Mouse (Mus musculus) heart, embryonic 10.5 days (tissue): ENCODE measurements at regions not wholly inside any gene's neighbourhood (a gene's known extent, or its start where the extent isn't known, plus 50 kb on each side); places are given as distances from the start of the nearest gene placed in this dataset.

ENCODE experiments used
- DNase-seq: peaks from one replicate; pipeline ENCODE4 v3.0.0-alpha.2; 2017; ENCODE audit warnings: low spot score
- H3K27ac ChIP-seq: fragments of 300-500 bp; sonication (generic); 2 replicates; pipeline ENCODE4 v1.5.1; 2016; ENCODE audit warnings: mild to moderate bottlenecking
- H3K27me3 ChIP-seq: fragments of 300-500 bp; sonication (generic); 2 replicates; pipeline ENCODE4 v1.6.1; 2016; ENCODE audit warnings: mild to moderate bottlenecking; ENCODE audit not compliant: poor library complexity, insufficient read depth, severe bottlenecking
- H3K36me3 ChIP-seq: fragments of 300-500 bp; sonication (generic); 2 replicates; pipeline ENCODE4 v1.6.1; 2016; ENCODE audit warnings: mild to moderate bottlenecking, moderate library complexity
- H3K4me1 ChIP-seq: fragments of 300-500 bp; sonication (generic); 2 replicates; pipeline ENCODE4 v1.6.1; 2016; ENCODE audit warnings: mild to moderate bottlenecking
- H3K4me3 ChIP-seq: fragments of 300-500 bp; sonication (generic); 2 replicates; pipeline ENCODE4 v1.5.1; 2016; ENCODE audit warnings: mild to moderate bottlenecking, moderate library complexity
- H3K9me3 ChIP-seq: fragments of 300-500 bp; sonication (generic); 2 replicates; pipeline ENCODE4 v1.6.1; 2016; ENCODE audit warnings: mild to moderate bottlenecking, moderate library complexity
- WGBS: fragments of 180-500 bp; shearing (Covaris S2); methylation state at CpG from one replicate; pipeline ENCODE4 v1.1.7; 2016; 5-methylcytosine and 5-hydroxymethylcytosine counted together

DNA sequence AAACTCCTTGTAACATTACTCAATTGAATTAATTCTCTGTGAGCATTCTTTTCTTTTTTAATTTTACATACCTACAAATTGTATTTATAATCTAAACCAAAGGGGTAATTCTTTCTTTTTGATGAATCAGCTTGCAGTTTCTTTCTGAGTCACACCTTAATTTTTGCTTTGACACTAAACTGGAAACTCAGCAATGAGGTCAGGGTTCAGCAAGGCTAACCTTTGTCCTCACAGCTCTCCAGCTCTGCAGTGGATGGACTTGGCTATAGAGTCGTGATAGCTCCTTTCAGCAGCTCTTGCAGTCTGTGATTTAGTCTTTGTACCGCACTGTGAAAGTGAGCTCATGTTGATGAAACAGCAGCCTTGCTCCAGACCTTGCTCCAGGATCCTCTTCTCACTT is 1093.0 kb upstream of the 2610301B20Rik start:
- no peak for DNase-seq
- WGBS: 48% methylated on average over 2 of the region's 2 CpGs
- no peaks in the 10 kb centered on the region for H3K4me1 ChIP-seq
- H3K27ac ChIP-seq: no peak overlapping the region
- no peaks in the 10 kb centered on the region for H3K27me3 ChIP-seq
- H3K4me3 ChIP-seq: no peak overlapping the region
- no peaks in the 10 kb centered on the region for H3K9me3 ChIP-seq
- no peaks in the 10 kb centered on the region for H3K36me3 ChIP-seq

DNA sequence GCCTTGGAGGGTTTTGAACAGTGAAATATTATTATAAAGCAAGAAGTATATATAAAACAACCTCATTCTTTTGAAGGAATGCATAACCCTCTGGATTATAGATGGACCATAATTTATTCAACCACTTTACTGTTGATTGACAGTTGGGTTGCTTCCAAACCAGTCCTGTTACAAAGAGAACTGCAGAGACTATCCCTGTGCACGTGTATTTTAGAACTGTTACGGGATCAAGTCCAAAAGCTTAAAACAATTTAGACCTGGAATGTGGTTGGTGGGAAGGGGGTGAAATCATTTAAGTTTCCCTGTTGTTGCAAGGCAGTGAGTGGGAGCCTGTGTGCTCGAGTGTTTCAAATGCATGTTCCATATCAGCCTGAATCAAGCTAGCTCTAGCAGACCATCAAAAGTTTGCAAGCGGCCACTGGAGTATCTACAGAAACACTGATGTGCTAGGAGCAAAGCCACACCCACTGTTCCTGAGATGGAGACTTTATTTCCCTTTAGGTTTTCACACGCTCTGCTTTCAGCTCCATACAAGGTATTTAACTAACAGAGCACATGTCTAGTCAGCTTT is 1086.4 kb upstream of the 2610301B20Rik start:
- no peak overlapping the region for H3K4me3 ChIP-seq
- no peak overlapping the region for H3K27ac ChIP-seq
- 73% methylated on average over 5 of the region's 5 CpGs for WGBS
- no peaks in the 10 kb centered on the region for H3K9me3 ChIP-seq
- H3K27me3 ChIP-seq: no peaks in the 10 kb centered on the region
- no peaks in the 10 kb centered on the region for H3K36me3 ChIP-seq
- DNase-seq: no peak
- no peaks in the 10 kb centered on the region for H3K4me1 ChIP-seq

DNA sequence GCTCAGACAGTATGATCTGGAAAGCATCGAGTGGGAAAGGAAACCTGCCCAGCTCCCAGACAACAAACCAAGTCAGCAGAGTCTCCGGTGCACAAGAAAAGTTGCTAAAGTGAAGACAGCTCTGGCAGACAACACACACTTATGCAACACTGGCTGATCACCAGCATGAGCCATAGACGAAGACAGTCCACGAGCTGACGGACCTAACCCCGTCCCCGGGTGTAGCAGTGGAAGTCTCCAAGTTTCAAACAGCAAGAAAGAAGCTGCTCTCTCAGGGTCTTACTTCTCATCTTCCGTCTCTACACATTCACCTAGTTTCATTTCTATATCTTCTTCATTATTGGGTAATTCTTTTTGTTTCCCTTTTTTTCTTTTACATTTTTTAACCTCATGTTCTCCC is 1083.8 kb upstream of the 2610301B20Rik start:
- WGBS: 86% methylated on average over 8 of the region's 8 CpGs
- no peaks in the 10 kb centered on the region for H3K9me3 ChIP-seq
- H3K4me1 ChIP-seq: no peaks in the 10 kb centered on the region
- H3K27ac ChIP-seq: no peak overlapping the region
- no peaks in the 10 kb centered on the region for H3K27me3 ChIP-seq
- DNase-seq: no peak
- H3K4me3 ChIP-seq: no peak overlapping the region
- H3K36me3 ChIP-seq: no peaks in the 10 kb centered on the region
